Mouse (Mus musculus): Measurements from ENCODE around the gene Grin1.

GRCm38 (mm10) chr2:25355419-25356066 lies 36.6 kb upstream of the Grin1 start:
- TF ChIP-seq GATA1 (IDR thresholded peaks at IDR 0.05; ENCODE audit: low read length) (no peak), TAL1 (IDR thresholded peaks at IDR 0.05; ENCODE audit: low read length) (no peak)

Measured in erythroblast, embryonic 14.5 days (primary cell).